Mouse (Mus musculus): Measurements from ENCODE around the gene Pla2g3. TPM values are rescaled to one million over a fixed set of nuclear protein-coding genes. Genes with fewer than 3 reads are reported as not detected.

Pla2g3 gene
- total and polyA plus RNA-seq, 3 experiments: not detected

DNA sequence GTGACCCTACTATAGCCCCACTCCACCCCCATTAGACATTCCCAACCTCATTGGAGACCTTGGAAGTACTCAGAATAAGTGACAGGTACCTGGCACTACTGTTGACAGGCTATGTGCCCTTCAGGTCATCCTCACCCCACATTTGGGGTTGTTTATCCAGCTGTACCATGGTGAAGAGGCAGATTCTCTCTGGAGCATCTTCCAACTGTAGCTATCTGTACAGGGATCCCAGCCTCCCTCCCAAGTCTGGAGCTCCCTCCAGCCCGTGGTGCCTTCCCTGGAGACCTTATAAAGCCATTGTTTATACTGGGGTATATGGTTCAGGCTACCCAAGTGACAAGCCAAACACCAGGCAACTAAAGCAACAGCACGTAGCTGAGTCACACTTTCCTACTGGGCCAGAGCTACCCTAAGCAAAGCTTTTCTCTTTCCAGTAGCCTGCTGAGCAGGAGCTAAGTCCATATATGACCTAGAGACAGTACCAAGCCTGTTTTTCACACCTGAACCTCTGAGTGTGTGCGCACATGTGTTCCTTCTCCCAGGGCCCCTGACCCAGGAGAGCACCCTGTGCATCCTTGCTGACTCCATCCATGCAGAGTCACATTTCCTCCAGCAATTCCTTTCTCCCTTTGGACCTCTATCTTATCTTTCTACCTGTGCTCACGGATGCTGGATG lies 31.1 kb downstream of the Pla2g3 start:
- no peak for DNase-seq (ENCODE audit: extremely low read depth)
- in situ Hi-C loops (cut with MboI; ENCODE audit: low pct_ligation_motif_present, low pct_unique_long_range_greater_than_20kb, low sequenced_read_pairs): no loop called here
- TF ChIP-seq JUND (conservative IDR thresholded peaks at IDR 0.05; ENCODE audit: low read depth, low read length) (peak; percentile 60), TCF12 (IDR thresholded peaks at IDR 0.05; ENCODE audit: low read depth, low read length) (no peak)

DNA sequence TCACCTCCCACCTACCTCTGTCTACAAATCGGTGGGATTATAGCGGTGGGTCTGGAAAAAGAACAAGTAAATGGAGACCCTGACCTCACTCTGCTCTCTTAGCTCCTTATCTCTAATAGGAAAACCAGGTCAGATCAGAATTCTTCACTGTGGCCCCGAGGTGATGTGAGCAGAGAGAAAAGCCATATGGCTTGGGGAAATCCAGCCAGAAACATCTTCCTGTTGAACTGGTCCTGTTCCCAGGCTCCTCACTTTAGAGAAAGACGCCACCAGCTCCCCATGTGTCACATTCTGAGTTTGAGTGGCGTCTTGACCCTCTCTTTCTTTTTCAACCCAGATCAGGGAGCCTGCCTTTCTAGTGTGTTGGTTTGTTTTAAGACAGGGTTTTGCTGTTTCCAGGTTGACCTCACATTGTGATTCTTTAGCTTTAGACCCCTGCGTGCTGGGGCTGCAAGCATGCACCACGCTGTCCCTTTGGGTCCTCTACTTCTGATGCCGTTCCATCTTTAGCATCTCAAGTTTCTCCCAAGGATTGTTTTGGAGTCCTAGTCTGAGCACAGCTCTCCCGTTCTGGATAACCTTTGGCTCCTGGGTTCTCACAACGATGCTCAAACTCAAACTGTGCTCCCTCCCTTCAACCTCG lies 31.8 kb downstream of the Pla2g3 start:
- Histone ChIP-seq H3K79me2 (replicated peaks; ENCODE audit: control insufficient read depth, extremely low read depth, insufficient read depth, poor library complexity, severe bottlenecking) (no peaks in the 10 kb centered on the region), H3K9me3 (replicated peaks; ENCODE audit: low read length) (no peaks in the 10 kb centered on the region), H3K9ac (ENCODE audit: insufficient read depth, low read depth) (no peak overlapping the region), H3K36me3 (replicated peaks in 1 of 2; ENCODE audit: control insufficient read depth in 1 of 2, insufficient read depth in 1 of 2, low read length in 1 of 2) (peaks cover 0 to 22% of the 10 kb centered on the region in 2 experiments), H3K27ac (ENCODE audit: insufficient read depth, low read depth) (no peak overlapping the region), H3K4me3 (replicated peaks in 1 of 3; ENCODE audit: low read depth in 2 of 3, low read length in 2 of 3, poor library complexity in 1 of 3) (no peak overlapping the region), H3K4me2 (ENCODE audit: insufficient read depth, low read depth, poor library complexity, severe bottlenecking) (no peak overlapping the region), H3K27me3 (replicated peaks) (peaks cover 3% of the 10 kb centered on the region), H3K4me1 (ENCODE audit: control insufficient read depth in 1 of 2, insufficient read depth in 2 of 2) (peaks cover 0 to 8% of the 10 kb centered on the region in 2 experiments; a peak in 2 of 4 replicates)
- no peak for DNase-seq (ENCODE audit: extremely low read depth)
- dilution Hi-C loops (cut with MboI; ENCODE audit: extremely low pct_ligation_motif_present, extremely low pct_unique_long_range_greater_than_20kb, low sequenced_read_pairs) (no loop called here), in situ Hi-C loops (cut with MboI; ENCODE audit: low pct_ligation_motif_present, low pct_unique_long_range_greater_than_20kb, low sequenced_read_pairs) (no loop called here)
- no peak for TF ChIP-seq USF2 (conservative IDR thresholded peaks at IDR 0.05; ENCODE audit: low read depth, low read length)
- no peak for TF ChIP-seq ZKSCAN1 (IDR thresholded peaks at IDR 0.05; ENCODE audit: borderline replicate concordance, low read depth, low read length)
- TF ChIP-seq POLR2AphosphoS2 (IDR thresholded peaks at IDR 0.05; ENCODE audit: low read depth, low read length): no peak
- no peak for TF ChIP-seq TCF12 (IDR thresholded peaks at IDR 0.05; ENCODE audit: low read depth, low read length)
- no peak for TF ChIP-seq PAX5 (IDR thresholded peaks at IDR 0.05; ENCODE audit: low read length)
- TF ChIP-seq MAX (IDR thresholded peaks at IDR 0.05; ENCODE audit: low read length): no peak
- no peak for TF ChIP-seq POLR2A (IDR thresholded peaks at IDR 0.05; ENCODE audit: low read depth, low read length)
- no peak for TF ChIP-seq SIN3A (IDR thresholded peaks at IDR 0.05; ENCODE audit: low read length)
- TF ChIP-seq RAD21 (IDR thresholded peaks at IDR 0.05; ENCODE audit: low read depth, low read length): no peak
- TF ChIP-seq MYC (IDR thresholded peaks at IDR 0.05; ENCODE audit: low read depth, low read length): no peak
- no peak for TF ChIP-seq NRF1 (IDR thresholded peaks at IDR 0.05; ENCODE audit: low read depth, low read length)
- TF ChIP-seq ELF1 (IDR thresholded peaks at IDR 0.05; ENCODE audit: low read depth, low read length): no peak
- no peak for TF ChIP-seq ZMIZ1 (IDR thresholded peaks at IDR 0.05; ENCODE audit: low read depth, low read length)
- TF ChIP-seq UBTF (IDR thresholded peaks at IDR 0.05; ENCODE audit: low read depth, low read length): no peak
- no peak for TF ChIP-seq BHLHE40 (IDR thresholded peaks at IDR 0.05; ENCODE audit: low read depth, low read length)
- TF ChIP-seq MAFK (IDR thresholded peaks at IDR 0.05; ENCODE audit: insufficient replicate concordance, low read length): no peak
- no peak for TF ChIP-seq CHD1 (IDR thresholded peaks at IDR 0.05; ENCODE audit: low read depth, low read length)
- no peak for TF ChIP-seq TBP (conservative IDR thresholded peaks at IDR 0.05; ENCODE audit: low read depth, low read length)
- no peak for TF ChIP-seq IRF4 (IDR thresholded peaks at IDR 0.05; ENCODE audit: low read depth, low read length)
- no peak for TF ChIP-seq ZC3H11A (IDR thresholded peaks at IDR 0.05; ENCODE audit: low read depth, low read length)

More for the DNA sequence above, 31.1 kb downstream of the Pla2g3 start:
- H3K4me3 ChIP-seq (replicated peaks in 1 of 3; ENCODE audit: low read depth in 2 of 3, low read length in 2 of 3, poor library complexity in 1 of 3): no peak overlapping the region
- H3K27me3 ChIP-seq (replicated peaks): peaks cover 5% of the 10 kb centered on the region
- peaks cover 0 to 16% of the 10 kb centered on the region in 2 experiments for H3K36me3 ChIP-seq (replicated peaks in 1 of 2; ENCODE audit: control insufficient read depth in 1 of 2, insufficient read depth in 1 of 2, low read length in 1 of 2)
- dilution Hi-C loops (cut with MboI; ENCODE audit: extremely low pct_ligation_motif_present, extremely low pct_unique_long_range_greater_than_20kb, low sequenced_read_pairs): no loop called here
- no peak overlapping the region for H3K9ac ChIP-seq (ENCODE audit: insufficient read depth, low read depth)
- no peaks in the 10 kb centered on the region for H3K79me2 ChIP-seq (replicated peaks; ENCODE audit: control insufficient read depth, extremely low read depth, insufficient read depth, poor library complexity, severe bottlenecking)
- no peak overlapping the region for H3K4me2 ChIP-seq (ENCODE audit: insufficient read depth, low read depth, poor library complexity, severe bottlenecking)
- no peak overlapping the region for H3K27ac ChIP-seq (ENCODE audit: insufficient read depth, low read depth)
- no peaks in the 10 kb centered on the region for H3K9me3 ChIP-seq (replicated peaks; ENCODE audit: low read length)
- peaks cover 0 to 7% of the 10 kb centered on the region in 2 experiments; a peak in 2 of 4 replicates for H3K4me1 ChIP-seq (ENCODE audit: control insufficient read depth in 1 of 2, insufficient read depth in 2 of 2)
